Mouse (Mus musculus): Measurements from ENCODE around the gene Cmbl. TPM values are rescaled to one million over a fixed set of nuclear protein-coding genes. Genes with fewer than 3 reads are reported as not detected.

Cmbl gene
- total RNA-seq, 2 experiments from 2014 or later = 28.8 to 48.9 TPM

- no peak for DNase-seq
- intact Hi-C loops (cut with DNase I; ENCODE audit: low total_unique reads) = no loop called here
Observed at GRCm38 (mm10) chr15:31539643-31540512, 25.3 kb upstream of the Cmbl start.

GRCm38 (mm10) chr15:31540513-31540802 is 24.7 kb upstream of the Cmbl start:
- intact Hi-C loops (cut with DNase I; ENCODE audit: low total_unique reads) = no loop called here
- no peak for DNase-seq

GRCm38 (mm10) chr15:31542013-31542958 is 22.9 kb upstream of the Cmbl start:
- no peak for DNase-seq
- intact Hi-C loops (cut with DNase I; ENCODE audit: low total_unique reads) = no loop called here

- intact Hi-C loops (cut with DNase I; ENCODE audit: low total_unique reads) = no loop called here
- no peak for DNase-seq
Observed at GRCm38 (mm10) chr15:31543246-31543645, 21.9 kb upstream of the Cmbl start.

- intact Hi-C loops (cut with DNase I; ENCODE audit: low total_unique reads) = no loop called here
Observed at GRCm38 (mm10) chr15:31545058-31545457, 20.1 kb upstream of the Cmbl start.

GRCm38 (mm10) chr15:31546291-31546690 is 18.9 kb upstream of the Cmbl start:
- DNase-seq = no peak
- intact Hi-C loops (cut with DNase I; ENCODE audit: low total_unique reads) = no loop called here

More at GRCm38 (mm10) chr15:31545058-31545457, 20.1 kb upstream of the Cmbl start:
- DNase-seq = no peak

- intact Hi-C loops (cut with DNase I; ENCODE audit: low total_unique reads) = no loop called here
- DNase-seq = no peak
Observed at GRCm38 (mm10) chr15:31547421-31547820, 17.8 kb upstream of the Cmbl start.

- intact Hi-C loops (cut with DNase I; ENCODE audit: low total_unique reads) = no loop called here
Observed at GRCm38 (mm10) chr15:31550381-31550780, 14.8 kb upstream of the Cmbl start.

GRCm38 (mm10) chr15:31554855-31555254 is 10.3 kb upstream of the Cmbl start:
- intact Hi-C loops (cut with DNase I; ENCODE audit: low total_unique reads) = no loop called here
- DNase-seq = no peak

More at GRCm38 (mm10) chr15:31550381-31550780, 14.8 kb upstream of the Cmbl start:
- DNase-seq = no peak

- intact Hi-C loops (cut with DNase I; ENCODE audit: low total_unique reads) = no loop called here
- DNase-seq = no peak
Observed at GRCm38 (mm10) chr15:31561390-31561789, 3.8 kb upstream of the Cmbl start.

GRCm38 (mm10) chr15:31561976-31562375 is 3.2 kb upstream of the Cmbl start:
- no peak for DNase-seq
- intact Hi-C loops (cut with DNase I; ENCODE audit: low total_unique reads) = no loop called here

- intact Hi-C loops (cut with DNase I; ENCODE audit: low total_unique reads) = no loop called here
- no peak for DNase-seq
Observed at GRCm38 (mm10) chr15:31562847-31563246, 2.3 kb upstream of the Cmbl start.

- intact Hi-C loops (cut with DNase I; ENCODE audit: low total_unique reads) = no loop called here
Observed at GRCm38 (mm10) chr15:31563577-31564546, 1.3 kb upstream of the Cmbl start.

GRCm38 (mm10) chr15:31565786-31566185 is 597 bp downstream of the Cmbl start:
- intact Hi-C loops (cut with DNase I; ENCODE audit: low total_unique reads) = no loop called here

More at GRCm38 (mm10) chr15:31563577-31564546, 1.3 kb upstream of the Cmbl start:
- no peak for DNase-seq

GRCm38 (mm10) chr15:31567431-31567830 is 2.2 kb downstream of the Cmbl start:
- DNase-seq = no peak
- intact Hi-C loops (cut with DNase I; ENCODE audit: low total_unique reads) = no loop called here

More at GRCm38 (mm10) chr15:31565786-31566185, 597 bp downstream of the Cmbl start:
- DNase-seq = no peak

GRCm38 (mm10) chr15:31568581-31568996 is 3.4 kb downstream of the Cmbl start:
- DNase-seq = peak; percentile 62
- intact Hi-C loops (cut with DNase I; ENCODE audit: low total_unique reads) = no loop called here

- intact Hi-C loops (cut with DNase I; ENCODE audit: low total_unique reads) = no loop called here
Observed at GRCm38 (mm10) chr15:31569325-31570022, 4.3 kb downstream of the Cmbl start.

GRCm38 (mm10) chr15:31570959-31571358 is 5.8 kb downstream of the Cmbl start:
- DNase-seq = no peak
- intact Hi-C loops (cut with DNase I; ENCODE audit: low total_unique reads) = no loop called here

More at GRCm38 (mm10) chr15:31569325-31570022, 4.3 kb downstream of the Cmbl start:
- peak; percentile 52 for DNase-seq
